In genomic region chrX:42059282-42060068, GRCm38 (mm10) we compare ENCODE assay signal across 8 mouse cellular contexts. TPM values are rescaled to one million over a fixed set of nuclear protein-coding genes. Genes with fewer than 3 reads are reported as not detected.
DNase-seq lines count a peak whose midpoint lies in the region; ATAC-seq and TF ChIP-seq lines count a peak whose summit lies in the region.

TSS of gene Xiap (plus strand) at chrX:42059679.

- no peaks in the 10 kb centered on the region for H3K36me3 ChIP-seq in ES-Bruce4 (ENCODE audit: control insufficient read depth, insufficient read depth, low read length, poor library complexity, severe bottlenecking)
- H3K36me3 ChIP-seq in hindbrain, embryonic 13.5 days: no peaks in the 10 kb centered on the region

- DNase-seq in frontal cortex, adult 2 months (ENCODE audit: extremely low spot score in 1 of 2, low spot score in 1 of 2): no peak
- no peak for DNase-seq in ovary, postnatal 10 days (ENCODE audit: low spot score)
- no peak for DNase-seq in spleen, postnatal 10 days (ENCODE audit: low spot score in 2 of 2)

- H3K4me3 ChIP-seq in ES-Bruce4 (ENCODE audit: low read depth, low read length): no peak within 1 kb of the TSS
- H3K4me3 ChIP-seq in hindbrain, embryonic 13.5 days: no peak within 1 kb of the TSS

- H3K4me1 ChIP-seq in ES-Bruce4 (ENCODE audit: control insufficient read depth, insufficient read depth, low read length): no peaks in the 10 kb centered on the region
- H3K4me1 ChIP-seq in hindbrain, embryonic 13.5 days (replicated peaks): no peaks in the 10 kb centered on the region

- ATAC-seq in frontal cortex, adult (ENCODE audit: low TSS enrichment): no peak
- no peak for ATAC-seq in erythroid progenitor cell, adult 5-6 weeks (replicated peaks; ENCODE audit: low FRiP score, poor library complexity, severe bottlenecking)
- ATAC-seq in hindbrain, embryonic 13.5 days (ENCODE audit: low FRiP score): no peak
- ATAC-seq in megakaryocyte, adult 5-6 weeks (ENCODE audit: poor library complexity, severe bottlenecking): no peak

- no peak for TF ChIP-seq CTCF in ES-Bruce4 (IDR thresholded peaks at IDR 0.05; ENCODE audit: low read depth, low read length)

- no peak within 1 kb of the TSS for H3K9ac ChIP-seq in ES-Bruce4 (ENCODE audit: low read depth, poor library complexity, severe bottlenecking)
- H3K9ac ChIP-seq in hindbrain, embryonic 13.5 days: no peak within 1 kb of the TSS

- no peak within 1 kb of the TSS for H3K4me2 ChIP-seq in hindbrain, embryonic 13.5 days

- WGBS in hindbrain, embryonic 13.5 days: 91% methylated on average over 5 of the region's 5 CpGs

- TF ChIP-seq EP300 in ES-Bruce4 (IDR thresholded peaks at IDR 0.05; ENCODE audit: insufficient read depth, low read depth, low read length): no peak

- no peak within 1 kb of the TSS for H3K27ac ChIP-seq in ES-Bruce4 (ENCODE audit: insufficient read depth, low read length)
- H3K27ac ChIP-seq in hindbrain, embryonic 13.5 days: no peak within 1 kb of the TSS

- H3K9me3 ChIP-seq in ES-Bruce4 (replicated peaks; ENCODE audit: control insufficient read depth, insufficient read depth, low read length, poor library complexity, severe bottlenecking): no peaks in the 10 kb centered on the region
- no peaks in the 10 kb centered on the region for H3K9me3 ChIP-seq in hindbrain, embryonic 13.5 days

- H3K27me3 ChIP-seq in ES-Bruce4 (ENCODE audit: control insufficient read depth, insufficient read depth, low read length, poor library complexity, severe bottlenecking): no peaks in the 10 kb centered on the region
- no peaks in the 10 kb centered on the region for H3K27me3 ChIP-seq in hindbrain, embryonic 13.5 days

- no peak for TF ChIP-seq POLR2A in ES-Bruce4 (IDR thresholded peaks at IDR 0.05; ENCODE audit: insufficient read depth, low read length)

RNA-seq across cellular contexts. Expression of gene Xiap, which starts in this region (rescaled TPM):
- 40.8 and 44.3 TPM in 2 replicates for polyA plus RNA-seq in frontal cortex, adult 2 months (2012; rRNA removed)
- polyA plus RNA-seq in ES-Bruce4 (2011; ENCODE audit: insufficient read depth, insufficient read length, low read depth, missing spikeins): 41.2 and 48.4 TPM in 2 replicates
- total RNA-seq in erythroid progenitor cell, adult 5-6 weeks (2015; ENCODE audit: low replicate concordance): 57.7 and 93.9 TPM in 2 replicates
- total RNA-seq in erythroid progenitor cell, adult 5-6 weeks (2017; ENCODE audit: low replicate concordance): 63.2 and 82.3 TPM in 2 replicates
- 9.8 and 10.9 TPM in 2 replicates for polyA plus RNA-seq in hindbrain, embryonic 13.5 days (2015; fragmentation: Nextera tagmentation; extraction: Ambion mirVana)
- total RNA-seq in megakaryocyte, adult 5-6 weeks (2015): 87.0 and 88.2 TPM in 2 replicates
- total RNA-seq in megakaryocyte, adult 5-6 weeks (2017): 69.6 and 74.0 TPM in 2 replicates
